In the genomic region with DNA sequence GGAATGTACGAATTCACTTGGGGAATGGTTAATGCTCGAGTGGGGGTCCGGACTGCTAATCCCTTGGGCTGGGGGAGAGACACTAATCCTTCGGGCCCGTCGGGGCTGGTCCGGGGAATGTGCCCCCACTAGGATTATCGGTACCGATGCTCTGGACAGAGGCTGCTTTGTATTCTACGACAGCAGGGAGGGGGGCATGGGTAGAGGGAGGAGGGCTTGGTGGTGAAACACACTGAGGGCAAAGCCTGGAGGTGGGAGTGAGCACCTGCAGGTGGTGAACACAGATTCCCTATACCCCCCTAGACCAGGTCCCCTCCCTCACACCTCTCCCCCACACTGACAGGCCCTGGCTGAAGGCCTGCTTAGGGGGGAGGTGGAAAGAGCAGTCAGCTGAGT, we compare ENCODE assay signal across 8 mouse cellular contexts. TPM values are rescaled to one million over a fixed set of nuclear protein-coding genes. Genes with fewer than 3 reads are reported as not detected.
A peak's percentile ranks its signal among the peaks of the same experiment; 100 is the strongest.
DNase-seq lines count a peak whose midpoint lies in the region; ATAC-seq and TF ChIP-seq lines count a peak whose summit lies in the region.

No protein-coding gene starts in this region.

- ATAC-seq in embryonic facial prominence, embryonic 11.5 days (replicated peaks; ENCODE audit: insufficient number of reproducible peaks, low FRiP score, low TSS enrichment, low read depth) = 0 out of 2 replicates have a peak, but pooled peaks have one; percentile 7
- no peak for ATAC-seq in intestine, postnatal 0 days
- no peak for ATAC-seq in midbrain, embryonic 16.5 days

- DNase-seq in left cerebral cortex, adult 2 months (ENCODE audit: extremely low spot score in 1 of 2, low spot score in 2 of 2) = no peak
- DNase-seq in left cerebral cortex, adult 18-20 months (ENCODE audit: low spot score in 2 of 2) = no peak
- DNase-seq in embryonic facial prominence, embryonic 11.5 days (ENCODE audit: low spot score) = peak; percentile 21
- DNase-seq in urinary bladder, postnatal 36 days (ENCODE audit: low spot score in 2 of 2) = no peak
- no peak for DNase-seq in adrenal gland, postnatal 4 days (ENCODE audit: low spot score in 2 of 2)
- DNase-seq in gastrocnemius, postnatal 14 days = no peak

- H3K27me3 ChIP-seq in embryonic facial prominence, embryonic 11.5 days (ENCODE audit: control insufficient read depth, insufficient read depth, low read length) = no peaks in the 10 kb centered on the region
- no peaks in the 10 kb centered on the region for H3K27me3 ChIP-seq in intestine, postnatal 0 days (replicated peaks; ENCODE audit: control insufficient read depth, insufficient read depth, low read length)
- H3K27me3 ChIP-seq in midbrain, embryonic 16.5 days (ENCODE audit: control insufficient read depth, insufficient read depth, low read depth, low read length) = no peaks in the 10 kb centered on the region; the same call in 1 of the 2 replicates

- peaks cover 19% of the 10 kb centered on the region for H3K4me1 ChIP-seq in embryonic facial prominence, embryonic 11.5 days (ENCODE audit: control insufficient read depth, insufficient read depth, low read length)
- peaks cover 10% of the 10 kb centered on the region for H3K4me1 ChIP-seq in intestine, postnatal 0 days (replicated peaks; ENCODE audit: control insufficient read depth, insufficient read depth, low read length)
- H3K4me1 ChIP-seq in midbrain, embryonic 16.5 days (ENCODE audit: control insufficient read depth, insufficient read depth, low read length) = peaks cover 30% of the 10 kb centered on the region

- WGBS in embryonic facial prominence, embryonic 11.5 days = under 1% methylated on average over 10 of the region's 10 CpGs
- WGBS in intestine, postnatal 0 days = 2% methylated on average over 10 of the region's 10 CpGs
- WGBS in midbrain, embryonic 16.5 days = 1% methylated on average over 10 of the region's 10 CpGs

- H3K4me3 ChIP-seq in left cerebral cortex, adult 2 months = peak overlapping the region; percentile 74
- H3K4me3 ChIP-seq in embryonic facial prominence, embryonic 11.5 days (ENCODE audit: low read depth, low read length) = peak overlapping the region; percentile 64
- peak overlapping the region; percentile 75 for H3K4me3 ChIP-seq in intestine, postnatal 0 days (ENCODE audit: low read depth, low read length)
- H3K4me3 ChIP-seq in midbrain, embryonic 16.5 days (ENCODE audit: low read depth, low read length) = peak overlapping the region; percentile 68

- no peak for TF ChIP-seq CTCF in left cerebral cortex, adult 2 months (IDR thresholded peaks at IDR 0.05)
- 0 out of 2 replicates have a peak, but pooled peaks have one; percentile 7 for TF ChIP-seq CTCF in intestine, postnatal 0 days (IDR thresholded peaks at IDR 0.05; ENCODE audit: low read depth)

- peak overlapping the region; percentile 68 for H3K9ac ChIP-seq in embryonic facial prominence, embryonic 11.5 days (replicated peaks; ENCODE audit: low read length)
- peak overlapping the region; percentile 63 for H3K9ac ChIP-seq in intestine, postnatal 0 days (ENCODE audit: low read depth, low read length)
- no peak overlapping the region; the same call in 1 of the 2 replicates for H3K9ac ChIP-seq in midbrain, embryonic 16.5 days (ENCODE audit: low read depth, low read length)

- intact Hi-C loops in left cerebral cortex, adult 2 months (cut with DNase I) = no loop called here
- intact Hi-C loops in gastrocnemius, postnatal 14 days (cut with DNase I; ENCODE audit: low total_unique reads) = no loop called here

- H3K27ac ChIP-seq in left cerebral cortex, adult 2 months = no peak overlapping the region
- H3K27ac ChIP-seq in embryonic facial prominence, embryonic 11.5 days (replicated peaks; ENCODE audit: low read depth, low read length) = no peak overlapping the region
- H3K27ac ChIP-seq in intestine, postnatal 0 days (ENCODE audit: low read depth, low read length) = peak overlapping the region; percentile 88; the same call in 1 of the 2 replicates
- no peak overlapping the region for H3K27ac ChIP-seq in midbrain, embryonic 16.5 days (ENCODE audit: low read length)

- peak overlapping the region; percentile 87 for H3K4me2 ChIP-seq in embryonic facial prominence, embryonic 11.5 days (ENCODE audit: low read depth, low read length)
- H3K4me2 ChIP-seq in intestine, postnatal 0 days (replicated peaks; ENCODE audit: low read depth) = peak overlapping the region; percentile 84
- peak overlapping the region; percentile 94 for H3K4me2 ChIP-seq in midbrain, embryonic 16.5 days (ENCODE audit: low read length)

- H3K36me3 ChIP-seq in embryonic facial prominence, embryonic 11.5 days (replicated peaks; ENCODE audit: control insufficient read depth, insufficient read depth, low read depth, low read length) = peaks cover 7% of the 10 kb centered on the region
- H3K36me3 ChIP-seq in intestine, postnatal 0 days (ENCODE audit: control insufficient read depth, insufficient read depth) = peaks cover 21% of the 10 kb centered on the region
- peaks cover 1% of the 10 kb centered on the region; the same call in 1 of the 2 replicates for H3K36me3 ChIP-seq in midbrain, embryonic 16.5 days (ENCODE audit: control insufficient read depth, insufficient read depth, low read length)

- H3K9me3 ChIP-seq in embryonic facial prominence, embryonic 11.5 days (replicated peaks; ENCODE audit: control insufficient read depth, low read length) = no peaks in the 10 kb centered on the region
- H3K9me3 ChIP-seq in intestine, postnatal 0 days (ENCODE audit: control insufficient read depth) = no peaks in the 10 kb centered on the region
- H3K9me3 ChIP-seq in midbrain, embryonic 16.5 days (replicated peaks; ENCODE audit: control insufficient read depth, low read length, poor library complexity, severe bottlenecking) = no peaks in the 10 kb centered on the region

RNA-seq across cellular contexts. Expression of gene Slc4a2, which starts 2.4 kb away (rescaled TPM):
- total RNA-seq in left cerebral cortex, adult 2 months (2021) = 10 to 100 TPM; 31.0 to 33.8 TPM
- 10 to 100 TPM; 28.9 to 31.0 TPM for total RNA-seq in left cerebral cortex, adult 18-20 months (2021)
- polyA plus RNA-seq in embryonic facial prominence, embryonic 11.5 days (2014; fragmentation: Nextera tagmentation; extraction: Ambion mirVana) = 16.5 and 20.6 TPM in 2 replicates
- 29.9 and 30.1 TPM in 2 replicates for polyA plus RNA-seq in intestine, postnatal 0 days (2015; fragmentation: Nextera tagmentation; extraction: Ambion mirVana)
- polyA plus RNA-seq in midbrain, embryonic 16.5 days (2015; fragmentation: Nextera tagmentation; extraction: Ambion mirVana) = 22.2 and 23.7 TPM in 2 replicates
- total RNA-seq in adrenal gland, postnatal 4 days (2021) = 10 to 100 TPM; 60.8 to 70.1 TPM
- total RNA-seq in gastrocnemius, postnatal 14 days (2021) = 10 to 100 TPM; 21.7 to 22.8 TPM

RNA-seq across cellular contexts. Expression of gene Cdk5, which starts 2.7 kb away (rescaled TPM):
- total RNA-seq in left cerebral cortex, adult 2 months (2021) = 100 to 1,000 TPM; 118 to 129 TPM
- 100 to 1,000 TPM; 128 to 129 TPM for total RNA-seq in left cerebral cortex, adult 18-20 months (2021)
- polyA plus RNA-seq in embryonic facial prominence, embryonic 11.5 days (2014; fragmentation: Nextera tagmentation; extraction: Ambion mirVana) = 49.9 and 50.8 TPM in 2 replicates
- polyA plus RNA-seq in intestine, postnatal 0 days (2015; fragmentation: Nextera tagmentation; extraction: Ambion mirVana) = 28.4 and 29.9 TPM in 2 replicates
- 130 and 149 TPM in 2 replicates for polyA plus RNA-seq in midbrain, embryonic 16.5 days (2015; fragmentation: Nextera tagmentation; extraction: Ambion mirVana)
- 10 to 100 TPM; 42.6 to 43.9 TPM for total RNA-seq in adrenal gland, postnatal 4 days (2021)
- 10 to 100 TPM; 12.4 to 13.4 TPM for total RNA-seq in gastrocnemius, postnatal 14 days (2021)

RNA-seq across cellular contexts. Expression of gene Asic3, which starts 12.8 kb away (rescaled TPM):
- total RNA-seq in left cerebral cortex, adult 2 months (2021) = under 1 TPM in 1 of 2 experiments, not detected in 1; 0.36 TPM
- under 1 TPM in 1 of 2 experiments, not detected in 1; 0.54 TPM for total RNA-seq in left cerebral cortex, adult 18-20 months (2021)
- 0.42 and 0.45 TPM in 2 replicates for polyA plus RNA-seq in embryonic facial prominence, embryonic 11.5 days (2014; fragmentation: Nextera tagmentation; extraction: Ambion mirVana)
- polyA plus RNA-seq in intestine, postnatal 0 days (2015; fragmentation: Nextera tagmentation; extraction: Ambion mirVana) = 0.08 and 0.17 TPM in 2 replicates
- polyA plus RNA-seq in midbrain, embryonic 16.5 days (2015; fragmentation: Nextera tagmentation; extraction: Ambion mirVana) = 0.24 TPM in 1 of 2 replicates, not detected in the other
- total RNA-seq in adrenal gland, postnatal 4 days (2021) = under 1 TPM; 0.20 to 0.22 TPM
- total RNA-seq in gastrocnemius, postnatal 14 days (2021) = under 1 TPM in 1 of 2 experiments, not detected in 1; 0.29 TPM

RNA-seq across cellular contexts. Expression of gene Fastk, which starts 19.1 kb away (rescaled TPM):
- 100 to 1,000 TPM; 128 to 134 TPM for total RNA-seq in left cerebral cortex, adult 2 months (2021)
- total RNA-seq in left cerebral cortex, adult 18-20 months (2021) = 100 to 1,000 TPM; 108 to 131 TPM
- 77.8 and 88.2 TPM in 2 replicates for polyA plus RNA-seq in embryonic facial prominence, embryonic 11.5 days (2014; fragmentation: Nextera tagmentation; extraction: Ambion mirVana)
- polyA plus RNA-seq in intestine, postnatal 0 days (2015; fragmentation: Nextera tagmentation; extraction: Ambion mirVana) = 66.8 and 67.0 TPM in 2 replicates
- 93.0 and 96.2 TPM in 2 replicates for polyA plus RNA-seq in midbrain, embryonic 16.5 days (2015; fragmentation: Nextera tagmentation; extraction: Ambion mirVana)
- 100 to 1,000 TPM; 108 to 127 TPM for total RNA-seq in adrenal gland, postnatal 4 days (2021)
- total RNA-seq in gastrocnemius, postnatal 14 days (2021) = 100 to 1,000 TPM; 132 to 146 TPM

RNA-seq across cellular contexts. Expression of gene Tmub1, which starts 21.6 kb away (rescaled TPM):
- 10 to 100 TPM; 26.1 to 28.7 TPM for total RNA-seq in left cerebral cortex, adult 2 months (2021)
- 10 to 100 TPM; 27.2 to 27.3 TPM for total RNA-seq in left cerebral cortex, adult 18-20 months (2021)
- 20.2 and 24.7 TPM in 2 replicates for polyA plus RNA-seq in embryonic facial prominence, embryonic 11.5 days (2014; fragmentation: Nextera tagmentation; extraction: Ambion mirVana)
- 27.5 and 28.8 TPM in 2 replicates for polyA plus RNA-seq in intestine, postnatal 0 days (2015; fragmentation: Nextera tagmentation; extraction: Ambion mirVana)
- polyA plus RNA-seq in midbrain, embryonic 16.5 days (2015; fragmentation: Nextera tagmentation; extraction: Ambion mirVana) = 60.1 and 63.2 TPM in 2 replicates
- 10 to 100 TPM; 11.1 to 11.3 TPM for total RNA-seq in adrenal gland, postnatal 4 days (2021)
- total RNA-seq in gastrocnemius, postnatal 14 days (2021) = 10 to 100 TPM; 11.4 to 13.7 TPM
